Mouse (Mus musculus) C2C12 (cell line): ENCODE measurements around the gene Alkbh7. TPM values are rescaled to one million over a fixed set of nuclear protein-coding genes. Genes with fewer than 3 reads are reported as not detected.

Experiments
- H3K27me3 ChIP-seq: one replicate; pipeline ENCODE4 v1.6.1; 2011; ENCODE audit not compliant: control insufficient read depth, insufficient read depth, insufficient read length
- H3K36me3 ChIP-seq: one replicate; pipeline ENCODE4 v1.6.1; 2011; ENCODE audit not compliant: control insufficient read depth, insufficient read depth
- H3K4me3 ChIP-seq: one replicate; pipeline ENCODE4 v1.5.1; 2011; ENCODE audit warnings: mild to moderate bottlenecking, control low read depth; ENCODE audit not compliant: poor library complexity, insufficient read depth, severe bottlenecking
- H3K79me2 ChIP-seq: one replicate; pipeline ENCODE4 v1.6.1; 2011; ENCODE audit not compliant: control insufficient read depth, insufficient read depth
- H3K79me3 ChIP-seq: one replicate; pipeline ENCODE4 v1.6.1; 2011; ENCODE audit warnings: low read depth, control low read depth
- H3ac ChIP-seq: one replicate; pipeline ENCODE3; 2011; ENCODE audit warnings: low read depth; ENCODE audit not compliant: control insufficient read depth, insufficient read length
- CEBPB ChIP-seq: IDR thresholded peaks from one replicate; pipeline ENCODE4 v1.6.1; 2011; ENCODE audit warnings: low read depth, mild to moderate bottlenecking, control low read depth, moderate library complexity
- CTCF ChIP-seq: IDR thresholded peaks from one replicate; pipeline ENCODE4 v1.5.1; 2011; ENCODE audit not compliant: control insufficient read depth, insufficient read depth, insufficient read length
- FOSL1 ChIP-seq: IDR thresholded peaks from one replicate; pipeline ENCODE4 v1.8.0; 2011; ENCODE audit warnings: mild to moderate bottlenecking, low read length; ENCODE audit not compliant: poor library complexity, insufficient read depth, severe bottlenecking
- MAX ChIP-seq: IDR thresholded peaks from one replicate; pipeline ENCODE4 v1.6.1; 2011; ENCODE audit warnings: mild to moderate bottlenecking, control low read depth
- MYOD1 ChIP-seq: IDR thresholded peaks from one replicate; pipeline ENCODE4 v1.6.1; 2011; ENCODE audit warnings: low read depth; ENCODE audit not compliant: control insufficient read depth, insufficient read length
- MYOG ChIP-seq: IDR thresholded peaks from one replicate; pipeline ENCODE4 v1.6.1; 2011; ENCODE audit not compliant: control insufficient read depth, insufficient read length; ENCODE audit errors: extremely low read depth
- USF1 ChIP-seq: IDR thresholded peaks from one replicate; pipeline ENCODE4 v1.6.1; 2011; ENCODE audit warnings: low read depth, mild to moderate bottlenecking, control low read depth, moderate library complexity
- polyA plus RNA-seq: library from polyadenylated mRNA; unstranded; fragments of >200 nt; fragmentation: generic; extraction: Trizol; gene quantifications from one replicate; pipeline ENCODE4 v1.2.1, GENCODE M21; 2012; ENCODE audit warnings: missing spikeins

Gene Alkbh7
- polyA plus RNA-seq, 1 experiment, result 24.1 TPM

DNA sequence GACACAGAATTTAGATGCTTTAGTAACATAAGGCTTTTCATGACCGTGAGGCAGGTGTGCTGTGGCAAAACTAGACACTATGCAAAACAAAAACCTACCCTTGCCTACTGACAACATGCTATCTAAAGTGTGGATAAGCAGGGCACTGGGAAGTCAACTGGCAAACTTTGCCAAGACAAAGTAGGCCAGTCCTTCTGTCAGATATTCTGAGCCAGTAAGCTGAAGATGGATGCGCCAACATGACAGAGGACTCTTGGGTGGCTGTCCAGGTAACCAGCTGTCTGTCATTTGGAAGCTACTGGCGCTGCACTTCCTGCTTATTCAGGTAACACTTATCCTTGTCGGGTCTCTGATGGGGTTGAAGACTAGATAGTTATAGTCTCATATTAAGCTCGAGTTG lies 27.1 kb upstream of the Alkbh7 start:
- peaks cover 30% of the 10 kb centered on the region for H3K27me3 ChIP-seq
- no peak overlapping the region for H3K4me3 ChIP-seq
- no peak overlapping the region for H3ac ChIP-seq
- H3K36me3 ChIP-seq, result no peaks in the 10 kb centered on the region
- H3K79me2 ChIP-seq, result no peaks in the 10 kb centered on the region
- TF ChIP-seq MAX (no peak), USF1 (no peak), CEBPB (no peak), MYOG (no peak), MYOD1 (no peak), FOSL1 (no peak), CTCF (no peak)
- H3K79me3 ChIP-seq, result no peaks in the 10 kb centered on the region

DNA sequence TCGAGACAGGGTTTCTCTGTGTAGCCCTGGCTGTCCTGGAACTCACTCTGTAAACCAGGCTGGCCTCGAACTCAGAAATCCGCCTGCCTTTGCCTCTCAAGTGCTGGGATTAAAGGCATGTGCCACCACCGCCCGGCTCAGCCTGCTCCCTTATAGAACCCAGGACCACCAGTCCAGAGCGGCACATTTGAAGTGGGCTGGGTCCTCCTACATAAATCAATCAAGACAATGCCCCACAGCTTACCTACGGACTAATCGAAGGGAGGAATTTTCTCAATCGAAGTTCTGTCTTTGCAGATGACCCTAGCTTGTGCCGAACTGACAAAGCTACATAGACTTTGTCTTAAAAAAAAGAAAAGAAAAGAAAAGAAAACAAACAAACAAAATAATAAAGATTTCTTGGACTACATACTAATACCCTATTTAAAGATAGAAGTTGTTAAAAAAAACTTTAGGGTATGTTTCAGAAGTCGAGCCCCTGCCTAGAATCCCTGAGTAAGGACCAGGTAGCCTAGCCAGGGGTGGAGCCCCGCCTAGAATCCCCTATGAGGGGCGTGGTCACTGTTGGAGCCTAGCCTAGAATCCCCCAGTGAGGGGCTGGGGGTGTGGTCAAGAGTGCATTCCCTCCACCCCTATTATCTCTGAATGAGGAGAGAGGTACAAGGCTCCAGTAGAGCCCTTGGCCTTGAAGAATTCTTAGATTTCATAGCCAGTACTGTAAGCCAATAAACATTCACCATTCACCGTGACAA lies 23.0 kb upstream of the Alkbh7 start:
- H3K79me2 ChIP-seq, result no peaks in the 10 kb centered on the region
- no peaks in the 10 kb centered on the region for H3K79me3 ChIP-seq
- H3ac ChIP-seq, result no peak overlapping the region
- peaks cover 51% of the 10 kb centered on the region for H3K27me3 ChIP-seq
- no peak overlapping the region for H3K4me3 ChIP-seq
- no peaks in the 10 kb centered on the region for H3K36me3 ChIP-seq
- TF ChIP-seq MAX, result no peak

DNA sequence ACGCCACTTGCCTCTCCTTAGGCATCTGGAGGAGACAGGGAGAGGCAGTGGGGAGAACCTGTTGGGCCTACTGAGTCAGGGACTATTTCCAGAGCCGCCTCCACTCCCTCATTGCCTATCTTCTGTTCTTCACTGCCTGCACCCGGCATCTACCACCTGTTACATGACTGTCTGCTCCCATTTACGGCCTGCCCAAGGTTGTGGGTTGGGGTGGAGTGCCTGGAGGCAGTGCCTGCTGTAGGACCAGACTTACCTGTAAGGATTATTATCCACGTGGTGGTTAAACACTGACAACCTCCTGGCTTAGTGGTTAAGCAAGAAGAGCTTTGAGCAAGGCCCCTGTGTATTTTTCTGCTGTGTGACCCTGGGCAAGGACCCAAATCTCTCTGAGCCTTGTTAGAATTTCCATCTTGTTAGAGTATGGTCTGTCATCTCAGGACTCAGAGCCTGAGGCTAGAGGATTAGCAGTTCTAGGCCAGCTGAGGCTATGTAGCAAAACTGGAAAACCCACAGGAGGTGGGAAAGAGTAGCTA lies 22.4 kb upstream of the Alkbh7 start:
- Histone ChIP-seq H3K27me3 (peaks cover 50% of the 10 kb centered on the region), H3K79me3 (no peaks in the 10 kb centered on the region), H3K4me3 (no peak overlapping the region), H3K36me3 (no peaks in the 10 kb centered on the region), H3K79me2 (no peaks in the 10 kb centered on the region), H3ac (no peak overlapping the region)
- TF ChIP-seq FOSL1 (no peak), USF1 (no peak), MYOG (no peak), CTCF (no peak), MYOD1 (no peak), CEBPB (no peak), MAX (no peak)

DNA sequence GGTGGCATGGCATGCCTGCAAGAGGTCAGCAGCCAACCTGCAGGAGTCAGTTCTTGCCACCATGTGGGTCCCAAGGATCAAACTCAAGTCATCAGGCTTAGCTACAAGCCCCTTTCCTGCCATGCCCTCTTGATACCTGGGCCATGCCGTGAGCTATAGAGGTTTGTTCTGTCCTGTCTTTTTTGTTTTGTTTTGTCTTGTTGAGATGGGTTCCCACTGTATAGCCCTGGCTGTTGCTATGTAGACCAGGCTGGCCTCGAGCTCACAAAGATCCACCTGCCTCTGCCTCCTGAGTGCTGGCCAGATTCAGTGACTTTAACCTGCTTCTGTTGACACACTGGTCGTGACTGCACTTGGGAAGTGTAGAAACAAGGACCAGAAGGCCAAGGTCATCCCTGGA lies 21.7 kb upstream of the Alkbh7 start:
- Histone ChIP-seq H3K79me3 (no peaks in the 10 kb centered on the region), H3K36me3 (no peaks in the 10 kb centered on the region), H3ac (no peak overlapping the region), H3K27me3 (peaks cover 51% of the 10 kb centered on the region), H3K4me3 (no peak overlapping the region), H3K79me2 (no peaks in the 10 kb centered on the region)
- no peak for TF ChIP-seq CTCF
- TF ChIP-seq MAX, result no peak
- TF ChIP-seq MYOD1, result no peak
- TF ChIP-seq CEBPB, result no peak
- TF ChIP-seq USF1, result no peak
- TF ChIP-seq FOSL1, result no peak
- no peak for TF ChIP-seq MYOG

DNA sequence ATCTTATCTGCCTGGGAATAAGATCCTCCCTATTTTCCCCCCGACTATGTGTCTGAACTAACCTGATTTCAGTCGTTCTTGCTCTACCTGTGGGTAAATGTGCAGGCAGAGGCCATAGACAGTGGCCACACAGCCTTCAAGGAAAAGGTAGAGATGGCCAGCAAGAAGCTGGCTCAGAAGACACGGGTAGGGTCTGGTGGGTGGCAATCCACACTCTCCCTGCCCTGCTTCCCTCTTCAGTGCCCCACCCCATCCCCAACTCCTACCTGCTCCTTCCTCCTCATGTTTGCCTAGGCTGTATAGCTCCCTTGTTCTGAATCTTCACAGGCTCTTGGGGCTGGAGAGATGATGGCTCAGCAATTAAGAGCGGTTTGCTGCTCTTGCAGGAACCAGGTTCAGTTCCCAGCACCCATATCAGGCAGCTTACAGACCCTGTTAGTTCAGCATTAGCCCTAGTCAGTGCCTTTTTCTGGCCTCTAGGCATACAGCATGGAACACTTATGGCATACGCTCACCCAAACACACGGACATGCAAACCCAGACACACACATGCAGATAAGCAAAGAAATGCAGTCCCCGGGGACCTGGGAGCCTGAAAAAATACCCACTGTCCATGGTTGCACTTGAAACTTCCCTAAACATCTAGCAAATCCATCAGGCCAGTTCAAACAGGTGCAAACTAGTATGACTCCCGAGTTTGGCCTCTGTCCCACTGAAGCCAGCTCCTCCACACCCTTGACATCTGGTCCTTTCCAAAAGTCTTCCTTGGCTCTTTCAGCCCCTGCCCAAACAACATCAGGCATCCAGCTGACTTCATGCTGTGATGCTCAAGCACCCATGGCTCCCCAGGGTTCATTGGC lies 20.4 kb upstream of the Alkbh7 start:
- H3ac ChIP-seq, result no peak overlapping the region
- peaks cover 52% of the 10 kb centered on the region for H3K27me3 ChIP-seq
- no peaks in the 10 kb centered on the region for H3K36me3 ChIP-seq
- H3K79me3 ChIP-seq, result no peaks in the 10 kb centered on the region
- no peak for TF ChIP-seq MAX
- TF ChIP-seq CTCF, result no peak
- TF ChIP-seq MYOG, result no peak
- TF ChIP-seq USF1, result no peak
- no peak for TF ChIP-seq CEBPB
- TF ChIP-seq FOSL1, result no peak
- no peak for TF ChIP-seq MYOD1
- no peak overlapping the region for H3K4me3 ChIP-seq
- no peaks in the 10 kb centered on the region for H3K79me2 ChIP-seq

DNA sequence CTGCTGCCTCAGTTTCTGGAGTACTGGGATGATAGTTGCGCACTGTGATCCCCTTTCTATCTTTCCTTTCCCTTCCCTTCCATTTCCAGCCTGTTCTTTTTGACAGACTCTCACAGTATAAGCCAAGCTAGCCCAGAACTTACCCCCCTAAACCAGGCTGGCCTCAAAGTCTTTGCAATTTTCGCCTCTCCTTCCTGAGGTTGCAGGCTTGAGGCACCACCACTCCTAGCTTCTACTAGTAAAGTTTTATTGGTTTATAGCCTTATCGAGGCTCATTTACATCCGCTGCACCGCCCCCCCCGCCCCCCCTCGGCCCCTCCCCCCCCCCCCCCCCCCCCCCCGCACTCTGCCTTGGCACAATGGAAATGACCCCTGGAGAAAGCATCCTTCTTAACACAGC lies 17.6 kb upstream of the Alkbh7 start:
- H3K79me2 ChIP-seq, result no peaks in the 10 kb centered on the region
- peaks cover 45% of the 10 kb centered on the region for H3K27me3 ChIP-seq
- H3K36me3 ChIP-seq, result no peaks in the 10 kb centered on the region
- no peak overlapping the region for H3ac ChIP-seq
- no peak for TF ChIP-seq MYOG
- no peak for TF ChIP-seq CTCF
- TF ChIP-seq FOSL1, result no peak
- no peaks in the 10 kb centered on the region for H3K79me3 ChIP-seq
- H3K4me3 ChIP-seq, result no peak overlapping the region
